Mouse (Mus musculus) neural tube, embryonic 11.5 days (tissue): ENCODE data around the gene Wdr18. TPM values are rescaled to one million over a fixed set of nuclear protein-coding genes. Genes with fewer than 3 reads are reported as not detected.

ENCODE experiments used
- ATAC-seq: fragments of 200-750 bp; cut with Nextera tagmentation; 2 replicates; pipeline ENCODE4 v1.8.0; 2017; ENCODE audit warnings: moderate number of reproducible peaks, mild to moderate bottlenecking, moderate TSS enrichment, moderate library complexity; ENCODE audit not compliant: insufficient read depth, low FRiP score, low TSS enrichment
- DNase-seq: peaks from one replicate; pipeline ENCODE4 v3.0.0-alpha.2; 2015; ENCODE audit warnings: low spot score
- H3K27ac ChIP-seq: fragments of 300-500 bp; sonication (generic); 2 replicates; pipeline ENCODE4 v1.5.1; 2014; ENCODE audit warnings: low read depth, mild to moderate bottlenecking, low read length
- H3K27me3 ChIP-seq: fragments of 300-500 bp; sonication (generic); 2 replicates; pipeline ENCODE4 v1.6.1; 2014; ENCODE audit warnings: mild to moderate bottlenecking, low read length, mixed read lengths; ENCODE audit not compliant: control insufficient read depth, insufficient read depth
- H3K36me3 ChIP-seq: fragments of 300-500 bp; sonication (generic); 2 replicates; pipeline ENCODE4 v1.6.1; 2014; ENCODE audit warnings: mild to moderate bottlenecking, low read length, moderate library complexity, mixed read lengths; ENCODE audit not compliant: control insufficient read depth, insufficient read depth
- H3K4me1 ChIP-seq: fragments of 300-500 bp; sonication (generic); 2 replicates; pipeline ENCODE4 v1.6.1; 2014; ENCODE audit warnings: low read length, mixed read lengths; ENCODE audit not compliant: control insufficient read depth, insufficient read depth
- H3K4me2 ChIP-seq: fragments of 300-500 bp; sonication (generic); 2 replicates; pipeline ENCODE4 v1.6.1; 2014; ENCODE audit warnings: low read depth, mild to moderate bottlenecking, moderate library complexity
- H3K4me3 ChIP-seq: fragments of 300-500 bp; sonication (generic); 2 replicates; pipeline ENCODE4 v1.5.1; 2014; ENCODE audit warnings: low read depth, low read length
- H3K9ac ChIP-seq: fragments of 300-500 bp; sonication (generic); 2 replicates; pipeline ENCODE4 v1.6.1; 2014; ENCODE audit warnings: mild to moderate bottlenecking, low read length
- H3K9me3 ChIP-seq: fragments of 300-500 bp; sonication (generic); 2 replicates; pipeline ENCODE4 v1.6.1; 2016; ENCODE audit warnings: low read length; ENCODE audit not compliant: control insufficient read depth
- WGBS: fragments of 180-500 bp; shearing (Covaris S2); extraction: QIAGEN DNeasy Blood & Tissue Kit; methylation state at CpG from one replicate; pipeline ENCODE4 v1.1.7; 2014; 5-methylcytosine and 5-hydroxymethylcytosine counted together
- polyA plus RNA-seq: library from polyadenylated mRNA; unstranded; fragments of >200 nt; fragmentation: Nextera tagmentation; extraction: Ambion mirVana; gene quantifications from 2 replicates; pipeline ENCODE4 v1.2.1, GENCODE M21; 2014

Wdr18 gene
- polyA plus RNA-seq, 1 experiment from 2014 or later = 115 TPM

DNA sequence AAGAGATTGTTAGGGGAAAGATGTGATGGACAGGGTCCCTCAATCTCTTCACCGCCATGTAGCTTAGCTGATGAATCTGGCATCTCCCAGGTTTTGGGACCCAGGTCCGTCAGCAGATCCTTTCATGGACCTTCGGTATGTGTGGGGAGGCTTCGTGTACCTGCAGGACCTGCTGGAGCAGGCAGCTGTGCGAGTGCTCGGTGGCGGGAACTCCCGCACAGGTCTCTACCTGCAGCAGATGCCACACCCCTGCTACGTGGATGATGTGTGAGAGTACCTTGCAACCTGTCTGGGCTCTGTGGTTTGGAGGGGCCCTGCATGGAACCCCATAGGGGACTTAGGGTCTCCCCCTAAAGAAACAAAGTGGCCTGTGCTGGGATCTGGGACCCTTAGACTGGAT is 42.0 kb downstream of the Wdr18 start:
- no peak for DNase-seq
- WGBS = 77% methylated on average over 9 of the region's 9 CpGs
- no peak for ATAC-seq
- Histone ChIP-seq H3K36me3 (no peaks in the 10 kb centered on the region), H3K4me2 (no peak overlapping the region), H3K27ac (no peak overlapping the region), H3K27me3 (peaks cover 8% of the 10 kb centered on the region; the same call in 1 of the 2 replicates), H3K9ac (no peak overlapping the region), H3K4me1 (peaks cover 5% of the 10 kb centered on the region; the same call in 1 of the 2 replicates), H3K9me3 (no peaks in the 10 kb centered on the region), H3K4me3 (no peak overlapping the region)

DNA sequence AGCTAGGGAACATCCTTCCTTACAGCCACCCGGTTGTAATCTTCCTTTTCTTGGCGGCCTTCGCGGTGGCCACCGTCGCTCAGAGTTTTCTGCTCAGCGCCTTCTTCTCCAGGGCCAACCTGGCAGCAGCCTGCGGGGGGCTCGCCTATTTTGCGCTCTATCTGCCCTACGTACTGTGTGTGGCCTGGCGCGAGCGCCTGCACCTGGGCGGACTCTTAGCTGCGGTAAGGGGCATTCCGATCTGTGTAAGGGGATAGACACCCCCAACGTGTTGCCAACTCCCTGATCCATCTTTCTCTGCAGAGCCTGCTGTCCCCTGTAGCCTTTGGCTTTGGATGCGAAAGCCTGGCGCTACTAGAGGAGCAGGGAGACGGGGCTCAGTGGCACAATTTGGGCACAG is 42.9 kb downstream of the Wdr18 start:
- ATAC-seq (no peak), DNase-seq (no peak)
- H3K9ac ChIP-seq = no peak overlapping the region
- H3K36me3 ChIP-seq = no peaks in the 10 kb centered on the region
- H3K9me3 ChIP-seq = no peaks in the 10 kb centered on the region
- no peak overlapping the region for H3K27ac ChIP-seq
- 26% methylated on average over 21 of the region's 21 CpGs for WGBS
- H3K27me3 ChIP-seq = peaks cover 8% of the 10 kb centered on the region; the same call in 1 of the 2 replicates
- H3K4me1 ChIP-seq = peaks cover 2% of the 10 kb centered on the region; the same call in 1 of the 2 replicates
- no peak overlapping the region for H3K4me3 ChIP-seq
- H3K4me2 ChIP-seq = no peak overlapping the region

- 58% methylated on average over 9 of the region's 9 CpGs for WGBS
- ATAC-seq (no peak), DNase-seq (no peak)
- Histone ChIP-seq H3K9ac (no peak overlapping the region), H3K4me3 (no peak overlapping the region), H3K4me2 (no peak overlapping the region), H3K36me3 (no peaks in the 10 kb centered on the region), H3K9me3 (no peaks in the 10 kb centered on the region), H3K4me1 (no peaks in the 10 kb centered on the region), H3K27ac (no peak overlapping the region), H3K27me3 (peaks cover 8% of the 10 kb centered on the region; the same call in 1 of the 2 replicates)
Measured at GRCm38 (mm10) chr10:80003374-80004232, 43.7 kb downstream of the Wdr18 start.

GRCm38 (mm10) chr10:80004233-80004705 is 44.3 kb downstream of the Wdr18 start:
- Histone ChIP-seq H3K9me3 (no peaks in the 10 kb centered on the region), H3K4me3 (no peak overlapping the region), H3K36me3 (no peaks in the 10 kb centered on the region), H3K27ac (no peak overlapping the region), H3K4me2 (no peak overlapping the region), H3K4me1 (no peaks in the 10 kb centered on the region), H3K9ac (no peak overlapping the region), H3K27me3 (peaks cover 8% of the 10 kb centered on the region; the same call in 1 of the 2 replicates)
- ATAC-seq (no peak), DNase-seq (no peak)
- 92% methylated on average over 8 of the region's 8 CpGs for whole genome bisulfite sequencing

DNA sequence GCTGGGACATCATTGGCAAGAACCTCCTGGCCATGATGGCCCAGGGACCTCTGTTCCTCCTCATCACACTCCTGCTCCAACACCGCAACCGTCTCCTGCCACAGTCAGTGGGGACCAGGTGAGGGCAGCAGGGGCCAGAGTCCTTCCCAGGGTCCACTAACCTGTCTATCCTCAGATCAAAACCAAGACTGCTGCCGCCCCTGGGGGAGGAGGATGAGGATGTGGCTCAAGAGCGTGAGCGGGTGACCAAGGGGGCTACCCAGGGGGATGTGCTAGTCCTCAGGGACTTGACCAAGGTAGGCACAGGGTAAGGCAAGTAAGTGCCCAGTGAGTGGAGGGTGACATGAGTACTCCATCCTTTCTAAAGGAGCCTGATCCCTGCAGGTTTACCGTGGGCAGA is 51.8 kb downstream of the Wdr18 start:
- Histone ChIP-seq H3K27ac (no peak overlapping the region), H3K4me1 (no peaks in the 10 kb centered on the region), H3K27me3 (peaks cover 41% of the 10 kb centered on the region), H3K9me3 (peaks cover 2% of the 10 kb centered on the region; the same call in 1 of the 2 replicates), H3K4me3 (no peak overlapping the region), H3K9ac (no peak overlapping the region), H3K4me2 (no peak overlapping the region), H3K36me3 (no peaks in the 10 kb centered on the region)
- ATAC-seq (no peak), DNase-seq (no peak)
- WGBS = 84% methylated on average over 6 of the region's 6 CpGs

GRCm38 (mm10) chr10:80013609-80014008 is 53.7 kb downstream of the Wdr18 start:
- ATAC-seq (no peak), DNase-seq (no peak)
- Histone ChIP-seq H3K4me3 (no peak overlapping the region; the same call in 1 of the 2 replicates), H3K27me3 (peaks cover 41% of the 10 kb centered on the region), H3K9me3 (peaks cover 2% of the 10 kb centered on the region; the same call in 1 of the 2 replicates), H3K27ac (no peak overlapping the region), H3K4me1 (no peaks in the 10 kb centered on the region), H3K36me3 (no peaks in the 10 kb centered on the region), H3K9ac (no peak overlapping the region), H3K4me2 (no peak overlapping the region)
- WGBS = 31% methylated on average over 25 of the region's 25 CpGs

DNA sequence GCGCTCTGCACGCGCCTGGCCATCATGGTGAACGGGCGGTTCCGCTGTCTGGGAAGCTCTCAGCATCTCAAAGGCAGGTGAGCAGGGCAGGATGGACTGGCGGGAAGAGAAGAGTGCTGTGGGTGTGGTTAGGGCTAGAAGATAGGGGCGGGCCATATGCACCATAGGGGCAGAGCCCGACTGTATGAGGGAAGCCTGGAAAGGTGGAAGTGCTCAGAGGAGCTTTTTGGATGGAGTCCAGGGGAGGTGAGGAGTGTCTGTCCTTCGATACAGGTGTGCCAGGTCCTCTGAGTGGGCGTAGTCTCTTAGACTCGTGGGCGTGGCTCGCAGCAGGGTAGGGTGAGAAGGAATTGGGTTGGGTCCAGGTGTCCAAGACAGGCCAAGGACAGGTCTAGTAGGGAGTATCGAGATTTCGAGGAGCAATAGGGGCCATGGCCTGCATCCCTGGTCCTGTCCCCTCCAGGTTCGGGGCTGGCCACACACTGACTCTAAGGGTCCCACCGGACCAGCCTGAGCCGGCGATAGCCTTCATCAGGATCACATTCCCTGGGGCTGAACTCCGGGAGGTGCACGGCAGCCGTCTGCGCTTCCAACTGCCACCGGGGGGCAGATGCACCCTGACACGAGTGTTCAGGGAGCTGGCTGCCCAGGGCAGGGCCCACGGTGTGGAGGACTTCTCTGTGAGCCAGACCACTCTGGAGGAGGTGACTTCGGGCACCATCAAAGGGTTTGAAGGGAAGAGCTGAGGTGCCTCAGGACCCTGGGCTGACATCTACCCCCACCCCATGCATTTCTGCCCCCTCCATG is 54.7 kb downstream of the Wdr18 start:
- Histone ChIP-seq H3K4me2 (no peak overlapping the region), H3K4me1 (peaks cover 2% of the 10 kb centered on the region; the same call in 1 of the 2 replicates), H3K27me3 (peaks cover 45% of the 10 kb centered on the region), H3K36me3 (no peaks in the 10 kb centered on the region), H3K4me3 (no peak overlapping the region), H3K9me3 (peaks cover 2% of the 10 kb centered on the region; the same call in 1 of the 2 replicates), H3K9ac (no peak overlapping the region), H3K27ac (no peak overlapping the region)
- ATAC-seq (no peak), DNase-seq (no peak)
- WGBS = 19% methylated on average over 28 of the region's 28 CpGs

DNA sequence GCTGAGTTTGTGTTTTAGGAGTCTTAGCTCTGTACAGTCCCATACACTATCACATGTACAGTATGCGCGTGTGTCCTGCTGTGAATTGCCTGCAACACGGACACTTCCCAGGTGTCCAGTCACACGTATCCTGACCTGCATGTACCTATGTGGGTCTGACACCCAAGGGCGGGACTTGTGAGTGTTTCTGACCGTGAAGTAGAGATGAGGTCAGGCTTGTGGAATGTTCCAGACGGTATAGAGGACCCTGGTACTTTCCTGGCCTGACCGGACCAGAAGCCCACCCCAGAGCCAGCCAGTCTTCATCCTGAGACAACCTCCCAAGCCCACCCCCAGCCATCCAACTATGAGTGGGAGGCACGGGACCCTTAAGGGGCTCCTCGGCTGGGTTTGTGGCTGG is 55.6 kb downstream of the Wdr18 start:
- H3K27me3 ChIP-seq = peaks cover 48% of the 10 kb centered on the region

More for the DNA sequence above, 55.6 kb downstream of the Wdr18 start:
- Histone ChIP-seq H3K27ac (no peak overlapping the region), H3K9ac (no peak overlapping the region), H3K4me3 (no peak overlapping the region), H3K36me3 (no peaks in the 10 kb centered on the region), H3K9me3 (peaks cover 2% of the 10 kb centered on the region; the same call in 1 of the 2 replicates), H3K4me1 (peaks cover 3% of the 10 kb centered on the region; the same call in 1 of the 2 replicates), H3K4me2 (no peak overlapping the region)
- ATAC-seq (no peak), DNase-seq (no peak)
- 85% methylated on average over 10 of the region's 10 CpGs for WGBS
